Mouse (Mus musculus): ENCODE results near the gene Tob1. TPM values are rescaled to one million over a fixed set of nuclear protein-coding genes. Genes with fewer than 3 reads are reported as not detected.

Gene Tob1
- polyA plus RNA-seq, 2 experiments = 28.4 to 34.8 TPM

DNA sequence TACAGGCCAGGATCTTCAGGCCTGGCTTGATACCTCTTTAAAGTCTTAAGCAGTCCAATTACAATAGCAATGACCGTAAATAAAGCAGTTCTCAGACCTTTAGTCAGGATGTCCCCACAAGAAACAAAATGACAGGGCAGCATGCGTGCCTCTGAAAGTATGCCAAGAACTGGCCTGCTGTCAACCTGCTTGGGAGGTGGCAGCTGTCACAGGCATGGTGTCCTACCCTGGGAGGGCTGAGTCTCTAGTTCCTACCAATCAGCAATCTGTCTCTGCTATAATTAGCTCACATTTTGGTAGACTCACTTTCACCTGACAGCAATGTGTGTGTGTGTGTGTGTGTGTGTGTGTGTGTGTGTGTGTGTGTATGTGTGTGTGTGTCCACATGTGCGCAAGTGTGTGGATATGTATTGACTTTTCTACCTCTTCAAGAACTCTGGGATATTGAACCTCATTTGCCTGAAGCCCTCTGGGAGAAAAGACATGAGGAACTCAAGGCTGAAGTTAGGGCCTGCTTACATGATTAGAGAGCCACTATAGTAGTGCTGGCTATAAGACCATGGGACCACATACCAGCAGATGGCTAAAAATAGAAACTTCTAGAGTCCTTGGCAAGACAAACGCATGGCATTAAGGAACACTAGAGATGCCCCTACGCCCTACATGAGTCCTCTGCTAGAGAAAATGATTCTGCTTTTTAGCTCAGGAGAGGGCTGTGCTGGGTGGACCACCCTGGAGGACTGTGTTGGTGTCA, 18.1 kb downstream of the Tob1 start:
- Histone ChIP-seq H3K4me1 (ENCODE audit: control insufficient read depth, insufficient read depth, low read length) (peaks cover 12% of the 10 kb centered on the region), H3K27me3 (ENCODE audit: control insufficient read depth, insufficient read depth, low read length) (no peaks in the 10 kb centered on the region), H3K4me3 (replicated peaks; ENCODE audit: low read length) (no peak overlapping the region), H3K9me3 (ENCODE audit: control insufficient read depth, low read length) (no peaks in the 10 kb centered on the region), H3K36me3 (ENCODE audit: control insufficient read depth, insufficient read depth, low read length) (no peaks in the 10 kb centered on the region), H3K9ac (ENCODE audit: low read depth, low read length, severe bottlenecking) (no peak overlapping the region), H3K4me2 (replicated peaks; ENCODE audit: low read depth, low read length, severe bottlenecking) (no peak overlapping the region), H3K27ac (replicated peaks; ENCODE audit: low read depth, low read length) (no peak overlapping the region)
- DNase-seq (ENCODE audit: low spot score) (no peak), ATAC-seq (ENCODE audit: low FRiP score, low read depth) (no peak)
- TF ChIP-seq POLR2A (IDR thresholded peaks at IDR 0.05; ENCODE audit: borderline replicate concordance, extremely low read depth, insufficient read depth, insufficient read length) = no peak
- WGBS = 87% methylated on average over 5 of the region's 5 CpGs

DNA sequence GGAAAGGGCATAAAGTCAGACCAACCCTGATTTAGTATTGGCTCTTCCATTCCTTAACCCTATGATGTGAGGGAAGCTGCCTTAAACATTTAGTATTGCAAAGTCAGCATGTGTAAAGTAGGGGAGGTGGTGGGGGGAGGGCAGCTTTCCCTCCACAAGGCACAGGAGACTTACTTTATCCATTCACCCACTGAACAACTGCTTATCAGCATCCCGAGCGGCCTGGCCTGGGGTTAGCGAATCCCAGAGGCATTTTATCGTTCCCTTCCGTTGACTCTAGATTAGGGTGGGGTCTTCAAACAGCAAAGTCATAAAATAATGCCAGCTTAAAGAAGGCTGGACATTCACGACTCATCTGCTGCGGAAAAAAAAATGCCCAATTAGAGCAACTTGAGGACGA, 19.0 kb downstream of the Tob1 start:
- TF ChIP-seq POLR2A (IDR thresholded peaks at IDR 0.05; ENCODE audit: borderline replicate concordance, extremely low read depth, insufficient read depth, insufficient read length) = no peak
- H3K4me1 ChIP-seq (ENCODE audit: control insufficient read depth, insufficient read depth, low read length) = peaks cover 12% of the 10 kb centered on the region
- no peak overlapping the region for H3K9ac ChIP-seq (ENCODE audit: low read depth, low read length, severe bottlenecking)
- H3K27me3 ChIP-seq (ENCODE audit: control insufficient read depth, insufficient read depth, low read length) = no peaks in the 10 kb centered on the region
- H3K27ac ChIP-seq (replicated peaks; ENCODE audit: low read depth, low read length) = no peak overlapping the region
- no peaks in the 10 kb centered on the region for H3K9me3 ChIP-seq (ENCODE audit: control insufficient read depth, low read length)
- DNase-seq (ENCODE audit: low spot score) (no peak), ATAC-seq (ENCODE audit: low FRiP score, low read depth) (no peak)
- no peaks in the 10 kb centered on the region for H3K36me3 ChIP-seq (ENCODE audit: control insufficient read depth, insufficient read depth, low read length)
- WGBS = 74% methylated on average over 8 of the region's 8 CpGs
- H3K4me2 ChIP-seq (replicated peaks; ENCODE audit: low read depth, low read length, severe bottlenecking) = no peak overlapping the region
- H3K4me3 ChIP-seq (replicated peaks; ENCODE audit: low read length) = no peak overlapping the region

DNA sequence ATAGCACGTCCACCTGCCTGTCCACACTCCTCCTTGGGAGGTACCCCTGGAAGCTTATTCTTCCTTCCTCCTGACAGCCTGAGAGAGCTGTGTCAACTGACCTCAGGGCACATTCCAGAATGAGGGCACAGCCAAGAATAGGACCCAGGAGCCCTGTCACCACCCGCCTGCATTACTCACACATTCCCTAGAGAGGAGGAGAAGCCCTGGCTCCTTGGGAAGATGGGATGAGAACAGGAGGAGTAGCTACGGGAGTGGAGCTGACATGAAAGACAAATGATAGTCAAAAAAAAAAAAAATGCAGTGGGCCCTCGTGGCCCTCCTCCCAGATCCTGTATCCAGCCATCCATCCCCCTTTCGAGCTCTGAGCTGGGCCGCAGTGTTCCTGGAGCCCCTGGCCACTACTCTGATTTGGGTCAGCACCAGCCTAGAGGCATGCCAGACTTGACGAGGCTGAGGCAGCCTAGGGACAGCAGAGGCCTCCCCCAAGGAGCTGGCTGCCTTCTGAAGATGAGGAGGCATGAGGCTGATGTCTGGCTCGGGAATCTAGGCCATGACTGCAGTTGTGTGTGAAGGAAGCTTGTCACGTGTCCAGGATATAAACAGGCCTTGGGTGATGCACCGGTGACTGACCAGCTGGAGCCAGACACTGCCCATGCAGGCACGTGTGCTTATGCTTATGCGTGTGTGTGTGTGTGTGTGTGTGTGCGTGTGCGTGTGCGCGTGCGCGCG, 20.7 kb downstream of the Tob1 start:
- DNase-seq (ENCODE audit: low spot score) (no peak), ATAC-seq (ENCODE audit: low FRiP score, low read depth) (no peak)
- no peaks in the 10 kb centered on the region for H3K9me3 ChIP-seq (ENCODE audit: control insufficient read depth, low read length)
- H3K9ac ChIP-seq (ENCODE audit: low read depth, low read length, severe bottlenecking) = no peak overlapping the region
- no peak for TF ChIP-seq POLR2A (IDR thresholded peaks at IDR 0.05; ENCODE audit: borderline replicate concordance, extremely low read depth, insufficient read depth, insufficient read length)
- WGBS = 74% methylated on average over 19 of the region's 19 CpGs
- H3K4me2 ChIP-seq (replicated peaks; ENCODE audit: low read depth, low read length, severe bottlenecking) = no peak overlapping the region
- no peak overlapping the region for H3K27ac ChIP-seq (replicated peaks; ENCODE audit: low read depth, low read length)
- H3K4me3 ChIP-seq (replicated peaks; ENCODE audit: low read length) = no peak overlapping the region
- H3K36me3 ChIP-seq (ENCODE audit: control insufficient read depth, insufficient read depth, low read length) = no peaks in the 10 kb centered on the region
- H3K4me1 ChIP-seq (ENCODE audit: control insufficient read depth, insufficient read depth, low read length) = peaks cover 9% of the 10 kb centered on the region
- H3K27me3 ChIP-seq (ENCODE audit: control insufficient read depth, insufficient read depth, low read length) = no peaks in the 10 kb centered on the region

DNA sequence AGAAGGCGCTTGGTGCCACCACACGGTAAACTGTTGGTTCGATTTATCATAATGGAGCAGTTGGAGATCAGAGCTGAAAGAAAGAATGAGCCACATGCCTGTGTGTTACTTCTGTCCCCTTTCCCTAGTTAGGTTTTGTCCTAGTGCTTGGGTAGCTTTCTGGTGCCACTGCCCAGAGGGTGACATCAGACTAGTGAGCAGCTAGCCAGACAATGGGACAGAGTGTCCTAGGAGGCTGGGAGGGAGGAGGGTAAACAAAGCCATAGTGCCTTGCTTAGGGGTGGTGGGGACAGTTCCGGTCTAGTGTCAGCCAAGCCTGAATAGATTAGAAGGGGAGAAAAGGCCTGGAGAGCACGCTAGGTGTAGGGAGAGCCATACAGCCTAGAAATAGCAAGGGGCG, 22.2 kb downstream of the Tob1 start:
- Histone ChIP-seq H3K4me3 (replicated peaks; ENCODE audit: low read length) (no peak overlapping the region), H3K9ac (ENCODE audit: low read depth, low read length, severe bottlenecking) (no peak overlapping the region), H3K9me3 (ENCODE audit: control insufficient read depth, low read length) (no peaks in the 10 kb centered on the region), H3K27me3 (ENCODE audit: control insufficient read depth, insufficient read depth, low read length) (no peaks in the 10 kb centered on the region), H3K27ac (replicated peaks; ENCODE audit: low read depth, low read length) (no peak overlapping the region), H3K36me3 (ENCODE audit: control insufficient read depth, insufficient read depth, low read length) (0 out of 2 replicates have a peak, but pooled peaks cover 5% of the 10 kb centered on the region), H3K4me2 (replicated peaks; ENCODE audit: low read depth, low read length, severe bottlenecking) (no peak overlapping the region), H3K4me1 (ENCODE audit: control insufficient read depth, insufficient read depth, low read length) (peaks cover 2% of the 10 kb centered on the region)
- DNase-seq (ENCODE audit: low spot score) (no peak), ATAC-seq (ENCODE audit: low FRiP score, low read depth) (no peak)
- 79% methylated on average over 6 of the region's 6 CpGs for WGBS
- TF ChIP-seq POLR2A (IDR thresholded peaks at IDR 0.05; ENCODE audit: borderline replicate concordance, extremely low read depth, insufficient read depth, insufficient read length) = no peak

DNA sequence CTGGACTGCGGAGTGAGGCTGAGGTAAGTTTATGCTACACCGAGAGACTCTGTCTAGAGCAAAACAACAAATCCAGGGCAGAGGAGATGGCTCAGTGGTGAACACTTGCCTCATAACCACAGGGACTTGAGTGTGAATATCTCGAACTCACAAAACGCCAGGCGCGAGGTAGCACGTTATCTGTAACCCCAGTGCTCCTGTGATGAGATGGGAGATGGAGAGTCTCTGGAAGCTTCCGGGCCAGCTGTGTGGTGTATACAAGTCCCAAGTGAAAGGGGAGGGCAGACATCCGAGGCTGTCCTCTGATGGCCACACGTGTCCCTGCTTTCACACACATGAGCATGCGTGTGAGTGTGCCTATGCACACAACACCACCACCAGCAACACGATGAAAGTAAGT, 23.1 kb downstream of the Tob1 start:
- H3K27ac ChIP-seq (replicated peaks; ENCODE audit: low read depth, low read length) = no peak overlapping the region
- WGBS = 89% methylated on average over 12 of the region's 12 CpGs
- TF ChIP-seq POLR2A (IDR thresholded peaks at IDR 0.05; ENCODE audit: borderline replicate concordance, extremely low read depth, insufficient read depth, insufficient read length) = no peak
- no peak overlapping the region for H3K9ac ChIP-seq (ENCODE audit: low read depth, low read length, severe bottlenecking)
- no peaks in the 10 kb centered on the region for H3K9me3 ChIP-seq (ENCODE audit: control insufficient read depth, low read length)
- no peak overlapping the region for H3K4me2 ChIP-seq (replicated peaks; ENCODE audit: low read depth, low read length, severe bottlenecking)
- H3K4me3 ChIP-seq (replicated peaks; ENCODE audit: low read length) = no peak overlapping the region
- no peaks in the 10 kb centered on the region for H3K27me3 ChIP-seq (ENCODE audit: control insufficient read depth, insufficient read depth, low read length)
- no peaks in the 10 kb centered on the region for H3K4me1 ChIP-seq (ENCODE audit: control insufficient read depth, insufficient read depth, low read length)
- 0 out of 2 replicates have a peak, but pooled peaks cover 5% of the 10 kb centered on the region for H3K36me3 ChIP-seq (ENCODE audit: control insufficient read depth, insufficient read depth, low read length)
- ATAC-seq (ENCODE audit: low FRiP score, low read depth) (no peak), DNase-seq (ENCODE audit: low spot score) (no peak)

All from limb, embryonic 14.5 days (tissue).